Mouse (Mus musculus): ENCODE measurements around the gene Orm3. TPM values are rescaled to one million over a fixed set of nuclear protein-coding genes. Genes with fewer than 3 reads are reported as not detected.
A peak's percentile ranks its signal among the peaks of the same experiment; 100 is the strongest.

The Orm3 gene
- total RNA-seq, 4 experiments from 2014 or later = 0.60 to 4.5 (median 1.7) TPM

DNA sequence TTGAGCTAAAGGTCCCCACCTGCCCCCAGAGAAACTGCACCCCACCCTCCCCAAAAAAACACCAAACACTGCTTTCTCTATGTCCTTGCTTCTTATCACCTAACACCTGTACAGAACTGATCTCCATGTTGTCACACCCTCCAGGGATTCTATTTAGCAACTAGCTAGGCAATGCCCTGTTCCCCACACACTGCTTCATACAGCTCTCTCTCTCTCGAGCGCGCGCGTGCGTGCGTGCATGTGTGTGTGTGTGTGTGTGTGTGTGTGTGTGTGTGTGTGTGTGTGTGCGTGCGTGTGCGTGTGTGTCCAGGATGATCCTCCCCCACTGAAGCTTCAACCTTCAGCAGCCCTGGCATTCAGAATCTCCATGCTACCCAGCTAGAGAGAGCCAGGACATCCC lies 46.1 kb downstream of the Orm3 start:
- DNase-seq (ENCODE audit: low spot score) = no peak

DNA sequence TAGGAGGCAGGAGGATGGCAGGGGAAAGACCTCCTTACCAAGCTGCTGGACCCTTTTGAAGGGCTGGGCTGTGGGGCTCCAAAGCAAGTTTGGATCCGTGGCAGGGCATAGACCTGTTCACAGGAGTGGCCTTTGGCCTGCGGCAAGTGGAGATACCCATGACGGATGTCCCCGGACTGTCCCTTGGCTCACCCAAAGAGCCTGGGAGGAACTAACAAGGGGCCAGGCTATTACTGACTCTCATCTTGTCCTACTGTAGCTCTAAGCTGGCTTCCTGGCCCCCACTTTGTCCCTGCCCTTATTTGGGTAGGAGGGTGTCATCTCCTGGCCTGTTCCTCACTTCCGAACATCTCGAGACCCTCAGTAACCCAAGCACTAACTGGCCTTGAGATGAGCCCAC lies 46.6 kb downstream of the Orm3 start:
- no peak for DNase-seq (ENCODE audit: low spot score)

DNA sequence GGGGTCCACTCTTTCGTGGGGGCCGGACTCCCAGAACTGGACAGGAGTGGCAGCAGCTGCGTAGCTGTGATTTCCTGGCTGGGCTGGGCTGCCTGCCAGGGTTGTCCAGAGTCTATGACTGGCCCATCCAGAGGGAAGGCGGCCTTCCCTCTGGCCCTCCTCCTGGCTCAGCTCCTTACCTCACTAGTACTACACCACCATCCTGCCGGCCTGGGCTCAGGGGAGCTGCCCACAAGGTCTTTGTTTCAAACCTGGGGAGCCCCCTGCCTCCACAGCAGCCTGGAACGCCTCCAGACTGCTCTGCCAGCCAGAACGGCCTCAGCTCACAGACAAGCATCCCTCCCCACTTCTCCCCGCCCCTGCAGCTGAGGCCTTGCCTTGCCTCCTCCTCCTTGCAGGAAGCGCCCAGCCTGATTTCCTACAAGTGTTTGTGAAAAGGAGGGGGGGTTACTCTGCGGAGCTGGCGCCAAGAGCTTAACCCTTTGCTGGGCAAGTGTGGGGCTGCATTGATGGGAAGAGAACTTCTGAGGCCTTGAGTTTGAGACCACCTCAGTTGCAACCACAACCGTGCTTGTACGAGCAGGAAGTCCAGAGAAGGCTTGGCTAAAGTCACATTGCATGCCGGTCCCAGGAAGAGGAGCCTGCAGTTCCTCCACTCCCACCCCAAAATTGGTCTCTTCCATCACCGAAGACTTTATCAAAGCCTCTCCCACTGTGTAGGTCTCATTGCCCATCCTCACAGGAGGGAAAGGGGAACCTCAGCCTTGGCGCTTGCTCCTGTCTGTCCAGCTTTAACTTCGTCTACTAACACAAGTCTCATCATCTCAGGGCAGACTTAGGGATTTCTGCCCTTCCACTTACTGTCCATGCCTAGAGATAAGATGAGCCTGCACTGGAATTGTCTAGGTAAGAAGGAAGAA lies 47.3 kb downstream of the Orm3 start, which contains the start of gene Akna:
TSS of gene Akna (minus strand) at position 315 of the 920 bp plus-strand sequence.
- DNase-seq (ENCODE audit: low spot score) = peak; percentile 91

DNA sequence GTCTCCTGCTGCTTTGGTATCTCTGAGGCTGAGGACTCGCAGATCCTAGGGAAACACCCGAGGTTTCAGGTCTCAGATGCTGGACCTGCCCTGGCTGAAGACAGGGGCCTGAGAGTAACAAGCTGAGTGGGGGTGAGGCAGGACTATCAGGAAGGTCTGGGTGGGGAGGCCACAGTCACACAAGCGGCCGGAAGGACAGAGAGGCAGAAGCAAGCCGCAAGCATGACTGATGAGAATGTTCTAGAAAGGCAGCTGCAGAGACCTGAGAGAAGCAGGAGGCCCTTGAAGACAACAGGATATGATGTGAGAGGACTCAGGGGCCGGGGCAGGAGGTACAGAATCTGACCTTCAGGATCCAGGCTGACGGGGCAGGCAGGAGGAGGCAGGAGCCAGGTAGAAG lies 48.2 kb downstream of the Orm3 start:
- no peak for DNase-seq (ENCODE audit: low spot score)

DNA sequence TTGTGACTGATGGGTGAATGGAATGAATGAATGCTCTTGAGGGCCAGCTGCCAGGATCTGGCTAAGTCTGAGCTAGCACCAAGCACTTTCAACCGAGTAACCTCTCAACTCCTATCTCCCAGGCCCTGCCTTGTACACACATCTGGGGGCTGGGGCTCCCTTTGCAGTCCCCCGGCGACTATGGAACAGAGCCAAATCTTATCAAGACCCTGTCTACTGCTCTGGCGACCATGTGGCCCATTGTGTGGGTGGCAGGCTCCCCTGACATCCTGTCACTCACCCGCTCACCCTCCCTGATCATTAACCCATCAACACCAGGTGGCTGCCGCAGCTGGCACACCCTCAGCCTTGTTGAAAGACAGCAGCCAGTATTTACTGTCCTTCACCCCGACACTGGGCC lies 49.1 kb downstream of the Orm3 start:
- DNase-seq (ENCODE audit: low spot score) = no peak

DNA sequence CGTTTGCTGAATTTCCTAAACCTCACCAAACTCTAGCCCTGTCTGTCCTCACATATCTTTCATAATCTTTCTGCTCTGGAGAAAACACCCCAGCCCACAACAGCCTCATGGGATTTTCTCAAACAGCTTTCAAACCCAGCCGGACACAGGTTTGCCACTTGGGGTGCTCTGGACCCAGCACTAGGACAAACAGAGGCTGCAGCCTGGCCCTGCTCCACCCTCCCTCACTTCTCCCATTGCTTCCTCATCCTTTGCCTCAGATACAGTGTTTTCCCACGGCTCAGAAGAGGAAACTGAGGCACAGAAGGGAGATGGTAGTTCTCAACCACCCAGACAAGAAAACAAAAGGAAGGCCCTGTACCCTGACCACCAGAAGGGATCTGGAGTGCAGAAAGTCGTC lies 49.7 kb downstream of the Orm3 start:
- DNase-seq (ENCODE audit: low spot score) = no peak

DNA sequence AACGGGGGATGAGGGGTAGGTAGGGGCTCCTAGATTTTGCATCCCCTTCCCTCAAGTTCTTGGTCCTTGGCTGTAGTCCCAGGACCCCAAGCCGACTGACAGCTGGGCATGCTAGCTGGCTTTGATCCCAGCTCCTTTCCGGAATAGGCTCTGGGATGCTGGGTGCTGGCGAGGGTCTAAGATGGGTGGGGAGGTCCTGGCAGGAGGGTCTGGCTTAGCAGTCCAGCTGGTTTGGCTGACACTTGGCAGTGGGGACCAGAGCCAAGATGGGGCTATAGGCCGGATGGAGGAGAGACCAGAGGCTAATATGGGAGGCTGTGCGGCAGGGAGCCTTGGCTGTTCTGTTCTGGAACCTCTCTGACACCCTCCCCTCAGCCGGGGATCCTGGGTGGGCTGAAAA lies 52.3 kb downstream of the Orm3 start:
- DNase-seq (ENCODE audit: low spot score) = no peak

DNA sequence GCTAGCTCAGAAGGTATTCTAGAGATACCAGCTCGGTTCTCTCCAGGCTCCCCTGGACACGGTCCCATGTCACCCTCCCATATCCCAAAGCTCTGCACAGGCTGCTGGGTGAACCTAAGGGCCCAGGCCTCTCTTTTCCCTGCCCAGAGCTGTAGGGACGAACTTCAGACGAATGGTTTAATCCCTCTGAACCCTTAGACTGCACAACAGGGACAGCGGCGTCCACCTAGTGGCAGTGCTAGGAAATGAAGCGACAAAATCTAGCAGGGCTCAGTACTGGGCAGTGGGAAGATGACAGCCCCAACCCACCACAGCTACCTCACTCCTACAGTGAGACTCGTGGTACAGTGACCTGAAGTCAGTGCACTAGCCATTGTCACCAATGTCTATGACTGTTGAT lies 52.7 kb downstream of the Orm3 start:
- peak; percentile 65 for DNase-seq (ENCODE audit: low spot score)

Other genes with a start within 250 kb of the Orm3 start
- gene Ambp, start 201.4 kb upstream of the Orm3 start, total RNA-seq (2022) = not detected
- gene Kif12, start 184.0 kb upstream of the Orm3 start, total RNA-seq (2022) = not detected
- 1 to 10 TPM; 1.1 to 1.5 (median 1.4) TPM for gene Col27a1, start 142.2 kb upstream of the Orm3 start, total RNA-seq (2022)
- under 1 TPM in 1 of 4 experiments, not detected in 3; 0.75 TPM for gene Orm1, start 11.6 kb upstream of the Orm3 start, total RNA-seq (2022)
- under 1 TPM in 2 of 4 experiments, not detected in 2; 0.34 to 0.37 TPM for gene Orm2, start 6.3 kb downstream of the Orm3 start, total RNA-seq (2022)
- 1 to 10 TPM; 3.1 to 4.4 (median 3.5) TPM for gene Akna, start 47.2 kb downstream of the Orm3 start, total RNA-seq (2022)
- 10 to 100 TPM; 18.5 to 38.1 (median 20.6) TPM for gene Whrn, start 139.8 kb downstream of the Orm3 start, total RNA-seq (2022)
- gene Atp6v1g1, start 188.6 kb downstream of the Orm3 start, total RNA-seq (2022) = 100 to 1,000 TPM; 146 to 168 (median 149) TPM
- gene Tmem268, start 202.6 kb downstream of the Orm3 start, total RNA-seq (2022) = 10 to 100 TPM in 3 of 4 experiments, 1 to 10 TPM in 1; 8.0 to 16.2 (median 12.7) TPM
- gene Gm11213, start 249.1 kb downstream of the Orm3 start, total RNA-seq (2022) = not detected